Mouse (Mus musculus) spleen, postnatal 10 days (tissue): Measurements from ENCODE around the gene Rab6b.

Experiments
- DNase-seq, 2 experiments: peaks; one replicate each; pipeline ENCODE4 v3.0.0; 2021 to 2022; ENCODE audit warnings: low spot score in 2 of 2

The Rab6b gene

DNA sequence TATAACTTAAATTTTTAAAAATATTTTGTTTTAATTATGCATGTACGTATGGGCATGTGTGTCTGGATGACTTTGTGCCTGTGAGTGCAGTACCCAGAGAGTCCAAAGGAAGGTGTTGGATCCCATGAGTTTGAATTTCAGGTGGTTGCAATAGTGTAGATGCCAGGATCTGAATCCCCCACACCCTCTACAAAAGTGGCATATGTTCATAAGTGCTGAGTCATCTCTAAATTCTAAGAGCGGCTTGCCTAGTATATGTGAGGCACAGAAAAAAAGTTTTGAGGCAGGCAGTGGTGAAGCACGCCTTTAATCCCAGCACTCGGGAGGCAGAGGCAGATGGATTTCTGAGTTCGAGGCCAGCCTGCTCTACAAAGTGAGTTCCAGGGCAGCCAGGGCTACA is 94.2 kb downstream of the Rab6b start:
- no peak for DNase-seq

DNA sequence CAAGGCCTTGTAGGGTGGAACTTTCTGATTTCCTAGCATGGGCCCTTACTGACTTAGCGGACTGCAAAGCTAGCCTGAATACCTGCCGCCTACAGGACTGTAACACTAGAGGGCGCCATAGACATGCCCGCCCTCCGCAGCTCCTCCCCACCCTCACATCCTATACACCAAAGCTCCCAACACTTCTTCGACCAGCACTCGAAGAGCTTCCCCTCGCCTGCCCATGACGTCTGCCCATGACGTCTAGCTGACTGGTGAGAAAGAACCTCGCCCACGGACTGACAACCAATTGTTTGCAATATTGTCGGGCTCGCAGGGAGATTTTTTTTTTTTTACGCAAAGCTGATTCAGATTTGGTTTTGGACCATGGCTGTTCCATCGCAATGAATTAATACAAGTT is 96.3 kb downstream of the Rab6b start:
- DNase-seq = peak; percentile 34 to 75

DNA sequence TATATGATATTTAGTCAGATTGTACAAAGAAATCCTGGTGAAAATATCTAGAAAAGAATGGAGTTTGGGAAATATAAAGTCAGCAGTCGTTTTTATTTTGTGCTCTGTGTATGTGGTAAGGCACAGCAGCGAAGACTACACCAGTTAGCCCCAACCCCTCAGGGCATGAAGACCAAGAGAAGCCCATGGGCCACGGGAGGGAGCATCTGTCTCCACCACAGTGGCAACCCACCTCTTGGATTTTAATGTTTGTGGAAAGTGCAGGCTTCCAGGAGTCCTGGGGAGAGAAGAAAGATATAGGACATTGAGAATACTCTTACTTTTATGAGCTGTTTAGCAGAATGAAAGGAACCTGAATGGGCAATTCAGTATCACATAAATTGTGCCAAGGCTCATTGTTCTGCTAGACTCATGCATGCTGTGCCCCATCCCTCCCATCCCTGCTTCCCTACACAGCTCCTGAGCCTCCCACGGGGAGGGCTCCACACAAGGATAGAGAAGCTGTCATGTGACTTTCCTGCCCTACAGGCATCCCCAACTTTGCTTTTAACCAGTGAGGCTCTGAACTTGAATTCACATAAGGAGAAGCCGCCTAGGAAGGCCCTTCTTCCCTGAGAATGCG is 97.3 kb downstream of the Rab6b start:
- DNase-seq = no peak

DNA sequence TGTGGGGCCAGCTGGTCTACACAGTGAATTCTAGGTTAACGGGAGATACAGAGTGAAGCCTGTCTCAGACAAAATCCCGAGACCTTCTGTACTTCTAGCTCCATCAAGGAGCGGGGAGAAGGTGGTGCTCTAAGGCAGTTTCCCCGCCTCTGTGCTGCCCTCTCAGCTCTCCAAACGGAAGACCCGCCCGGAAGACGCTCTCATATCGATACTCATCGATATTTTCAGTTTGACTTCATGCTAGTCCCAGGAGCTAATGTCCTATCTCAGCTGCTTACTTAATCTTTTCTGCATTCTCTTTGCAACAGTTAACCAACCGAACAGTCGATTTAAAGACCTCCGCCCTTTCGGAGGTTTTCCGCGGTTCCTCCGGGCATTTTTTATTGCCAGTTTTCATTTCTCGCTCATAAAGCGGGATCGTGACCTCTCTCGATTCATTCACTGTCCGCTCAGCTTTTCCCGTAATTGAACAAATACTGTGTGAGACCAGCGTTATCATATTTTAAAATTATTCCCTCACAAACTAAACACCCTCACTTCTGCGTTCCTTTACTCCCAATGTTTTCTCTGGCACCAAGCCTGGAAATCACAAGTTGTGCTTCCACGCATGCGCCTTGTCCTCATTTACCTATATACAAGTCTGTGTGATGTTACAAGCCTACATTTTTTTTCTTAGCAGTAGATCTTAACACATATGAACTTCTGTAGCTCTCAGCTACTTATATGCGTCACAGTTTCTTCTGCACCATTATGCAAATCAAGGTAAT is 101.2 kb downstream of the Rab6b start:
- no peak for DNase-seq

DNA sequence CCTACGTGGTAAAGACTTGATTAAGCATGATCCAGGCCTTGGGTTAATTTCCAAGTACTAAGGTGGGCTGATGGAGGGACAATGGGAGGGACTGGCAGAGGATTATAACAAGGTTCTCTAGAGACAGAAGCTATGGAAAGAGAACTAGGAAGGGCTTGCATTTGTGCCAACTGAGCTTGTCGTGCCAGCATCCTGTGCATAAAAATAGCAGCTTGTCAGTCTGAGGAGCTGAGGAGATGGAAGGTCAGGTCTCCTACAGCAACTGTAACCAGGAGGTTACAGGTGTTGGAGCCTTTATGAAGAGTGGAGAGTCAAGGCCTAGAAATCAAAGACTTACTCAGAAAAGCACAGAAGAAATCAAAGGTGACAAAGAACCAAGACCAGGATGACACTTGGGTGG is 102.0 kb downstream of the Rab6b start:
- no peak for DNase-seq

DNA sequence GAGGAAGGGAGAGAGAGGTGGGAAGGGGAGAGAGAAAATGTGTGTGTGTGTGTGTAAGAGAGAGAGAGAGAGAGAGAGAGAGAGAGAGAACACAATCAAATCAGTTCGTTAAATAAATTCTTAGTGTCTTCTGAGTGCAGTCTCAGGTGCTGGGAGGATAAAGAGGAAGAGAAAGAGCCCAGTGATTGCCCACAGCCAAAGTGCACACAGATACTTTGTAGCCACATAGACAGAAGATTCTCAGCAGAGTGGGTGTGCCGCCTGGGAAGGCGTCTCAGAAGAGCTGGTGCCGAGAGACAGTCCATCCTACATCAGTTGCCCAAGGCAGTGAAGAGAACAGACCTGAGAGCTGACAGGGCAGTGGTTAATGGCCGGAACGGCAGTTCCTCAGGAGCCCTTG is 102.7 kb downstream of the Rab6b start:
- no peak for DNase-seq

DNA sequence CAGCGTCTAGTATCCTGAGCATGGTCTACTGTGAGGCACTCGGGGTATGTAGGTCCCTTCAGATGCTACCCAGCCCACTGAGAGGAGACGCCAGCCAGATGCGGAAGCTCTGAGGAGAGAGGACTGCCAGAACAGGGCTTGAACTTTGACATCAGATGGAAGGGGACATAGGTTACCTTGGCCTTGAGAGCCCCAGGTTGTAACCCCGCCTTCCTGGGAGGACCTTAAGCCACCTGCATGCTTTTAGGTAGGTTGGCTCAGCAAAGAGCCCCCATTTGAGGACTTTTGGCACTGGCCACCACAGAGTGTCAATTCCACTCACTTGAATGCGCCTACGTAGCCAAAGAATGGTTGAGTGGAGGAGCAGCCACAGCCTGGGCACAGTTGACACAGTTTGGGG is 113.1 kb downstream of the Rab6b start:
- DNase-seq = no peak

DNA sequence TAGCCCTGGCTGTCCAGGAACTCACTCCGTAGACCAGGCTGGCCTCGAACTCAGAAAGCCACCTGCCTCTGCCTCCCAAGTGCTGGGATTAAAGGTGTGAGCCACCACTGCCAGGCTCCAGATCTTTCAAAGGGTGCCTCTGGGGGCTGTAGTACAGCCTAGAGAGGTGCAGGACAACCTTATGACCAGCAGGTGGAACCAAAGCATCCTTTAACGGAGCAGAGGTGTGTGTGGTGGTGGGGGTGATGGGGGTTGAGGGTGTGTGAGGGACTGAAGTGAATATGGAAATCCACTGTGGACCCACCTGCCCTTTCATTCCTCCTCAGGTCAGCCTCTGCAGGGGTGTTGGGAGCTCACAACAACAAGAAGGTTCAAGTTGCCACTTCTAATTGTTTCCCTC is 113.9 kb downstream of the Rab6b start:
- peak in 1 of 2 experiments; percentile 54 for DNase-seq

DNA sequence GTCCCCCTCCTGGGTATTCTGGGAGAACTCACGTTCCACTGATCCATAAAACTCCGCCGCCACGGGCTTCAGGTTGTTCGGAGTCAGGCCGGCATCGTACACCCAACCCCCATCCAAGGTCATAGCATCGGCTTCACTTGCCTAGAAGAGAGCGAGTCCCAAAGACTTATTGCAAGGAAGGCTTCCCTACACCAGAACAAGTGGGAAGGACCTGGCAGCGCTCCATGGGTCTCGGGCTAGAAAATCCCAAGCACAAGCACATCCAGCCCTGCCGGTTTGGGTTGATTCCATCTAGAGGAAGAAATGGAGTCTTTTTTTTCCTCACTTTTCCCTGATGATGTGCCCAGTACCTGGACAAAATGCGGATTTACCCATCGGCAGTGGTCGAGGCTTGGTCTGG is 115.2 kb downstream of the Rab6b start:
- no peak for DNase-seq

DNA sequence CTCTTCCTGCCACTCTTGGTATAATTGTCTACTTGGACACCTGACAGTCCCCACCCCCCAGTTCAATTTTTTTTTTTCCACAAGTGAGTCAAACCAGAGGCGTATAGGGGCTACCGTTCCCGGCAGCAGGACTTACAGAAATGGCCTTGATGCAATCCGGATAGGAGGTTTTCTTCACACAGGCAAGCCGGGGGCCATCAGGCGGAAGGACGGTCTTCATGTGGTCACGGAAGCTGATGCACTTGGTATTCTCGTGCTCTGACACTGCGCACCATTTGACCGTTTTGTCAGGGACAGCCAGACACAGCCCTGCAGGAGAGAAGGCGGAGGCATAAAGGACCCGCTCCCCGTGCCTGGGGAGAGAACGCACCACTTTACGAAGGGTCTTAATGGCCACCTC is 116.2 kb downstream of the Rab6b start:
- DNase-seq = no peak

DNA sequence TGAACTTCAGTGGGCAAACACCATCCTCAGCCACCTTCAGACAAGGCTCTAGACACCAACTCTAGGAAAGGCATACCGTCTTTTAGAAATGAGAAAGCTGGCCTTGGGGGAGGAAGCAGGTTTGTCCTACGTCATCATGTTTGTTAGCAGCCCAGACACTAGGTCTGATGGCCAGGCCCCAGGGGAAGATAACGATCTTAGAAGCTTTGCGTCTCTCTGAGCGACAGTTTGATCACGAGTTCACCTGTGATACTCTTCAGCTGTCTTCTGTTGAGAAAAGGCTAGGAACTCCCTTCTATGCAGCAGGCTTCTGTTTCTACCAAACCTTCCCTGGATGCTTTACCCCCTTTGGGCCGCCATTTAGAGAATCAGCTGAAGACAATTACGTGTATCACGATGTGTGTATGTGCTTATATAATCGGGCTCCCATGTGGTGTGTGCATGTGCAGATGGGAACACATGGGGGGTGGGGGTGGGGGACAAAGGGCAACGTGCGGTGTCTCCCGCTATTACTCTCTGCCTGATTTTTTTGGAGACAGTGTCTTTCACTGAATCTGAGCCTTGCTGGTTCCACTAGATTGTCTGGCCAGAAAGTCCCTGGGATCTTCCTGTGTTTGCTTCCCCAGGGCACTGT is 116.9 kb downstream of the Rab6b start:
- no peak for DNase-seq

DNA sequence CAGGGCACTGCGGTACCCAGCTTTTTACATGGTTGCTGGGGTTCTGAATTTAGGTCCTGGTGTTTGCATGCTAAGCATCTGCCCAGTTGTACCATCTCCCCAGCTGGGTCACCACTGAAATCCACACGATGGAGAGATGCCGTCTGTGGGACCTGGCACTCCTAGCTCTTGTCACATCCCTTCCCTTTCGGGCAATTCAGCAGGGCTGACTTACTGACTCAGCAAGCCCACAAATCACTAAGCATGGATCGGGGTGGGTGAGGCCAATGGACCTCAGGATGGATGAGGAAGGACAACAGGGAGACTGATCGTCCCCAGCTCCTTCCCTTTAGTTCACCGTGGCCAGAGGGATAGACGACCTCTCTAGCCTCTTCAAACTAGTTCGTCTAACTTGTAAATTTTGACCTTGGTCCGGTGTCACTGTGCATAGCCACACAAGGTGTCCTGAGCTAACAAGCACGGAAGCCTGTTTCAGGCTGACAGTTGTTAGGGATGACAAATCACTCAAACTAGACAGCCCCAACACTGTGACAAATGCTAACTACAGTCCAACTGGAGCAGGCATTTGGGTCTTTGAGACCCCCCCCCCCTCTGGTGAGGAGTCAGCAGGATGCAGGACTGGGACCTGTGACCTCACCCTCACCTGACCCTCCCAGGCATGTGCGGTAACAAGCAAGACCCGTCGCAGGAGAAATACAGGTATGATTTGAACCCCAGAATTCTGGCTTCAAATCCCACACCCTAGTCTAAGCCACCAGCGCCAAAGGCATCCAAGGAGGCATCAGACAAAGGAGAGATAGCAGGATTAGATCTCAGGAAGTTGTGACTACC is 117.7 kb downstream of the Rab6b start:
- DNase-seq = no peak

DNA sequence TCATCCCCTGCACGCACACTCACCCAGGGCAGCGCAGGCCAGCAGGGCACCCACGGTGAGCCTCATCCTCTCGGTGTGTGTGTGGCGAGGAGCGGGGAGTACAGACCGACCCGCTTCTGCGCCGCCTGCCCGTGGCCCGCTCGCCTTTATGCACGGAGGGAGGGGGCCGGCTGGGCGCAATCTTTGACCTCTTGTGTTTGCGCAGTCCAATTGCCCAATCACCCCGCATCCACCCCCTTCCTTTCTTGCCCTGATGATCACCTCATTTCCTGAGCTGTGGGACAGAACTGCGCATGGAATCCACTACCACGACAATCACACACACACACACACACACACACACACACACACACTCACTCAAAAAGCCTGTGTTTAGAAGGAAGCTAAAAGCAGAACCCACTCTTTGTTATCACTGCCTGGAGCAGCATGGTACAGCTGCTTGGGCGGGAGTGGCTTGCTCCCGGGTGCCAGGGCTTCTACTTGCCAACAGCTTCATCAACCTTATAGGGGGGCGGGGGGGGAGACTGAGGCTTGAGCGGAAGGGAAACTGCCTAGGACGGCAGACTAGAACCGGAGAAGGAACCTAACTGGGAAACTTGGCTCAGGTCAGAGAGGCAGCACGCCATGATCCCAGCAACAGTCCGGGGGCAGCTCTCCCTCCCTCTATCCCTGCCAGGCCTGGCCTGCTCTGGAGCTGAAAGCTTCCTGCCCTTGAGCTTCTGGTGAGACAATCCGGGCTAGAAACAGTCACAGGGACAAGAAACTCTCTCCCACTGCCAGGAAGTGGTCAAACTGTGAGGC is 118.8 kb downstream of the Rab6b start, which contains the start of the genes Gm20425 and Trf:
Gm20425 (minus strand) TSS at position 157 of the 801 bp plus-strand sequence.
Trf (minus strand) TSS at position 294 of the 801 bp plus-strand sequence.
- peak in 1 of 2 experiments; percentile 40 for DNase-seq

DNA sequence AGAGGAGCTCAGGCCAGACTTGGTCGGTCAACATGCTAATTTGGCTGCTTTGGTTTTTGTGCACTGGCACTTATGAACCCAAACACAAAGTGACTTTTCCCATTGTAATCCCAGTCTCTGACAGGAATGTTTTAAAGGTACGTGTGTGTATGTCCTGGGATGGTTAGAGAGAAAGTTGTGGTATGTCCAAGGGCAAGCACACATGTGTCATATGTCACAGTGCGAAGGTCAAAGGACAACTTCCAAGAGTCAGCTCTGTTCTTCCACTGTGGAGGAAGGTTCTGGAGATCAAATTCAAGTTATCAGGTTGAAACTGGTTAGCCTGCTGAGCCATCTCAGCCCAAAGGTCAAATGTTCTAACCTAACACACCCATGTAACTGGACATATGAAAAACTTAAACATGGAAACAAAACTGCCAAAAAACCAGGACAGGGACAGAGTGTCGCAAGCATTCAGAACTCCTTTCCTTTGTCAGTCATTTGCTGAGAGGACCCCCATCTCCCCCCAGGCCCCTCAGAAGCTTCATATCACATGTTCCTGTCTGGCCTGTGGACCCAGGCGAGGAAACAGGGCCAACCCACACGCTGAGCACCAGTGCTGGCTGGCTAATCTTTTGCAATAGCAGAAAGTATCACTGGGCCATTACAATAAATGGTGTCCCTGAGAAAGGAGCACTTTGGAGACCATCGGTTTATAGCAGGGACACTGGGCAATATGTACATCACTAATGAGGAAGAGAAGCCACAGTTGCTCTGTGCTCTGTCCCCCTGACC is 120.8 kb downstream of the Rab6b start:
- DNase-seq = no peak

DNA sequence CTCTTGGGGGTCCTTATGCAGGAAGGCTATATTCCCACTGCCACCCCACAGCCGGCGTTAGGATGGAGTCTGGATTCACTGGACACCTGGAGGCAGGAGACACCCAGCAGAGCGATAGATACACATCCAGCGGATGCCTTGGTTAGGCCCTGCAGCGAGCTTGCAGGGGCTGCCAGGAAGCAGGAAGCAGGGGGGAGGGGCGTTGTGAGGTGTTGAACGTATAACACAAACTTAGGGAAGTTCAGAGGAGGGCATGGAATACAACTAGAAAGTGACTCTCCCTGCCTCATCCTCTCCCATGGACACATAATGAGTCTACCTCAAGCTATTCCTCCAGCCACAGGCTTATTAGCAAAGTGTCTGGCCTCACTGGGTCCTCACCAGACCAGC is 121.4 kb downstream of the Rab6b start:
- DNase-seq = no peak

DNA sequence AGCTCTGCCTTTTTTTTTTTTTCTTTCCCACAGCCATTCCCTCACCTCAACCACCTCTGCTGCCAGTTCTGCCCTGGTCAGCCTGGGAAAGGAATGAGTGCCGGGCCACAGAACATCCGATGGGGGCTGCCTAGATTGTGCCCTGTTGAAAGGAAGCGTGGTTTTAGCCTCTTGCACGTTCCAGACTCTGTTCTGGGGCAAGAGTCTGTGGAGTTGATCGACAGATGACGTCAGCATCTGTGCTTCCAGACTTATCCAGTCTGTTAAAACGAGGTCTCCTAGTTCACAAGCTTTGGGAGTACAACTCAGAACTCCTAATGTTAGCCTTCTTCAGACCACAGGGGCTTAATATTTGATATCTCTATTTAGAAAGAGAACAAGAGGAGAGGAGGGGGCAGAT is 122.5 kb downstream of the Rab6b start:
- no peak for DNase-seq

DNA sequence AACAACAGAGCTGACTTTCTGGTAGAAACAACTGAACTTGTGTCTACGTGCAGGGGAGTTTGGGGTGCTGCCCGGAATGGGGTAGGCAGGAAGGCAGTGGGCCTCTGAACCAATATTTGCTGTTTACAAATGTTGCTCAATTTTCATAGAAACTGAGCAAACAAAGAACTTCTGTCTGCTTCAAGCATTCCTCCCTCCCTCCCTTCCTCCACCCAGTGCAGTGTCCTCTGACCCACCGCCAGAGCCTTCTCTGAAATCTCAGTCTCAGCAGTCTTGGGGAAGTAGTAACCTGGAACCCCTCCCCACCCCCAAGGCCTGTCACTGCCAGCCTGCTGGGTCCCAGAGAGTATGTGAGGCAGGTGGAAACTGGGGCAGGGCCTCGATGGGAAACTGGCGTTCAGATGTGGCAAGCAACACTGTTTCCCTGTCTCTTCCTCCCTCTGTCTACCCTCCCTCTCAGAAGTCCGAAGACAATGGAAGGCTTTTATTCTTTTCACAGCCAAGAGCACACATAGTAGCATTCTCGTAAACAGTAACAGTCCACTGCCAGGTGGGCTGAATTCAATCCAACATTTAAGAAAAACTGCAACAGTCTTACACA is 123.1 kb downstream of the Rab6b start:
- DNase-seq = no peak
